Mouse (Mus musculus): ENCODE results near the gene Mgat4d.

DNA sequence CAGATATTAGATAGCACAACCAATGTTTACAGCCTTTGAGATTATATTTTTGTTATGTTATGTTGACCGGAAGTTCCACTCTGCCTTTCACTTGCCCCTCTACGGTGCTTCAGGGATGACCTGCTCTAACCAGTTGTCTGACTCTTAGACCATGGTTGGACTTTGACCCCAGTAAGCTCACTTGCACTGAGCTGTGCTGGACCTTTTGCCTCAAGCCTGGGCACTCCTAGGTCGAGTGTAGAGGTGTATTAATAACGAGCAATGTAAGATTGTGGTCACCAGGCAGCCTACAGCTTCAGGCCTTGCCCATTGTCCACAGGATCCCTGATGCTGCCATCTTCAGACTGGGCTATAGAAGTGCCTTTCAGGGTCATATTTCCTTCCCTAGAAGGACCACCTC lies 49.5 kb downstream of the Mgat4d start:
- TF ChIP-seq POLR2A (IDR thresholded peaks at IDR 0.05; ENCODE audit: insufficient read depth, low read depth, low read length) (no peak), CTCF (IDR thresholded peaks at IDR 0.05; ENCODE audit: insufficient read depth, low read depth, low read length) (no peak)
